Mouse (Mus musculus) urinary bladder, adult 2 months (tissue): ENCODE measurements around the gene Cel. TPM values are rescaled to one million over a fixed set of nuclear protein-coding genes. Genes with fewer than 3 reads are reported as not detected.

Experiments
- DNase-seq: peaks from one replicate; pipeline ENCODE4 v3.0.0; 2022; ENCODE audit warnings: low spot score
- polyA plus RNA-seq: library from polyadenylated mRNA; depleted of rRNA; stranded (reverse); fragments of >200 nt; gene quantifications from 2 replicates; pipeline ENCODE4 v1.2.3, GENCODE M21; 2012

The Cel gene
- polyA plus RNA-seq, 1 experiment: 0.07 TPM

DNA sequence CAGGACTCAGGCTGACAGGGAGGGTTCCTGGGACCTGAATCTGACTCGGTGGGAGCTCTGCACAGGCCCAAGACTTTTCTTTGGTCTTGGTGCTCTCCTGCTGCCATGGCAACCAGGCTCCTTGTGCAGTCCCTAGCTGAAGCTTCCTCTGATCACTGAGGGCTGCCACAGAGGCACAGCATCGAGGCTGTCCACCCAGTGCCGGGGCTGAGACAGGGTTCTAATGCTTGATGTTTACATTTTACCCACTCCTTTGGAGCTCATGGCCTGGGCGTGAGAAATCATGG, 25.6 kb downstream of the Cel start:
- no peak for DNase-seq

DNA sequence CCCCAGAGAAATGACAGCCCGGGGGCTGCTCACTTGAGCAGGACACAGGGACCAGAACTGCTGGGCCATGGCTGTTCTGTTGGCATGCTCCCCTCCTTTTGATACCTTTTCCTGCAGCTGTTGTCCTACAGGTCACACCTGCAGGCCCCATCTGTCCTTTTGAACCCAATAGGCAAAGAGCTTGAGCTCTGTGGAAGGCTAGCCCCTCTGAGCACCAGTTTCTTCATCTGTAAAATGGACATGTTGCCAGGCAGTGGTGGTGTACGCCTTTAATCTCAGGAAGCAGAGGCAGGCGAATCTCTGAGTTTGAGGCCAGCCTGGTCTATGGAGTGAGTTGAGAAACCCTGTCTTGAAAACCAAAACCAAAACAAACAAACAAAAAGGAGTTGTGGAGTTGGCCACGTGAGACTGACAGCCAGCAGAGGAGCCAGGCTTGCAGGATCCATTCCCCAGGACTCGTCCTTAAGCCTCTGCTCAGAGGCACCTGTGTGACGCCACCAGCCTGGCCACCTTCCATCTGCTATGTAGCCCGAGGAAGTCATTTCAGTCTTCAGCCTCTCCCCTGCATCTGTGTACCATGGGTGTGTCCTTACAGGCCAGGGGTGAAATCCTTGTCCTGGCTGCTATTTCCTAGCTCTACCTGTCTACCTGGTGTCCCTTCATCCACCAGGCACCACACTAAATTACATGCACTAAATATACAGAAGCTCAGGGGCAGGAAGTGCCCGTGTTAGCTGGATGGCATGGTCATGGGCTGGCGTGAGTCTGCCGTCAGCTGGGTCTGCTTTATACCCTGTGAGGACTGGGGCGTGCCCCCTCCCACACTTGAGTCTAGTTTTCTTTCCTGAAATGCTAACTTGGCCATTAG, 26.2 kb downstream of the Cel start:
- DNase-seq: no peak

DNA sequence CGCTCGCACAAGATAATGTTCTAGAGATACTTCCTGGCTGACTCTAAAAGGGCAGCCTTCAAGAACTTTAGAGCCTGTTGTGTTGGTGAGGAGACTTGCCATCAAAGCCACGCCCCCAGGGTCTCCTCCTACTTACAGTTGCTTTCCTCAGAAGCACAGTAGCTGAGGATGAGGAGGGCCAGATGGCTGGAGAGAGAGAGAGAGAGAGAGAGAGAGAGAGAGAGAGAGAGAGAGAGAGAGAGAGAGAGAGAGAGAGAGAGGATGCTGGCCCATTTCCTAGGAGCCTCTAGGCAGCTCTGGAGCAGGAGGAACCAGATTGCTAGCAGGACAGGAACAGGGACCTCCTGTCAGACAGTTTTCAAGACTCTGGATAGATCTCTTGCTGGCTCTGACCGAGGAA, 27.0 kb downstream of the Cel start:
- DNase-seq: no peak

DNA sequence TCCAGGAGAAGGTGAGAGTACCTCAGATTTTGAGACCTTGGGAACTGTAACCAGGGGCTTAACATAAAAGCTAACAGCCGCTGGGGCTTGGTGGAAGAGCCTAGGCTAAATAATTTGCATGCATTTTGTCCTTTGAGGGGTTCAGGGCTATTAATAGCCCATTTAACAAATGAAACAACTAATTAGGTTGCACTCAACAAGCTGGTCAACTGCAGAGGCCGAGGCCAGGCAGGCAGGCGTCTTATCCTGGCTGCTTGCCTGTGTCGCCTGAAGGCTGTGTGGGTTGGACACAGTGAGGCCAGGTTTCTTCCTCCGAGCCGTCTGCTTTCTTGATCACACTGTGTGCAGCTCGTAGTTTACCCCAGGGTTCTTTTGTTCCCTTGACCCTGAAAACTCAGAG, 27.6 kb downstream of the Cel start:
- DNase-seq: no peak

DNA sequence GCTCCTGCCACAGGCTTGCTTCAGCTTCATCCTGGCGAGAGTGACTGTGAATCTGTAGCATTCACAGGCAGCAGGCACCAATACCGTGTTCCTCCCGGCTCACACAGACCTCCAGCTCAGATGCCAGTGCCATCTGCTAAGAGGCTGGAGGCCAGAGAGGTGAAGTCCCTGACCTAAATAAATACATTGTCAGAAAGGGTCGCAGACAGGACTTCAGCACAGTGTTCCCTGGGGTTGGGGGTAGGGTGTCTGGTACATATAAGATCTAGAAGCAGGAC, 28.0 kb downstream of the Cel start:
- DNase-seq: no peak

DNA sequence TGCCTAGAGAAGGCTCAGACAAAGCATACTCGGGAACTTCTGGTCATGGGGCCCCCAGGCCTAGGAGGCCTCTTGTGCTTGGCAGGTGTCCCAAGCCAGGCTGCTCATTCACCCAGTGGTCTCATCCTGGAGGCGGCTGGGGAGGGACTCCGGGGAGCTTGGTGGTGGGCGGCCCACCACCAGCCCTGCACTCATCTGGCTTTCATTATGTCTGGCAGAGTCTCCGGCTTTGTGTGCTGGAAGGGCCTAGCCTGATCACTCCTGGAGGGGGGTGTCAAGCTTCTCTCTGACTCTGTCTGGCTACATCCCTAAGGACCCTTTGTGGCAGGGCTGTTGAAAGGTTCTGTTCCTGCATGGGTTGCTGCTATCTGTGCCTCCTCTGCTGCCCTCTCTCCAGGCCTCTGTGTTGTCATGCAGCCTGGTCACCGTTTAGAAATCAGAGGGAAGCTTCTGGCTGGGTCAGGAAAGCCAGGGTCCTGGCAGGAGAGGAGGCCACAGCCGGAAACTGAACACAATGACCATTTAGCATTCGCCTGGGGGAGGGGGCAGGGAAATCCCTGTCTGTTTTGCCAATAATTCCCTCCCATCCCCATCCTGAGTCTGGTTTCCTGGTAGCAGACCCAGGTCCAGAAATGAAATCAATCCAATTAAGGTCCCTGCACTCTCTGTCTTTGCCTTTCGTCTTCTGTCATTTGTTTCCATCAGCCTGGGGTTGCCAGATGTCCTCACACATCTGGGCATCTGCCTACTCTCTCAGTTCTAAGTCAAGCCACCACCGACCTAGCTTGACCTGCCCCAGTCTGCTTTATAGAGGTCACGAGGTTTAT, 28.6 kb downstream of the Cel start:
- no peak for DNase-seq

DNA sequence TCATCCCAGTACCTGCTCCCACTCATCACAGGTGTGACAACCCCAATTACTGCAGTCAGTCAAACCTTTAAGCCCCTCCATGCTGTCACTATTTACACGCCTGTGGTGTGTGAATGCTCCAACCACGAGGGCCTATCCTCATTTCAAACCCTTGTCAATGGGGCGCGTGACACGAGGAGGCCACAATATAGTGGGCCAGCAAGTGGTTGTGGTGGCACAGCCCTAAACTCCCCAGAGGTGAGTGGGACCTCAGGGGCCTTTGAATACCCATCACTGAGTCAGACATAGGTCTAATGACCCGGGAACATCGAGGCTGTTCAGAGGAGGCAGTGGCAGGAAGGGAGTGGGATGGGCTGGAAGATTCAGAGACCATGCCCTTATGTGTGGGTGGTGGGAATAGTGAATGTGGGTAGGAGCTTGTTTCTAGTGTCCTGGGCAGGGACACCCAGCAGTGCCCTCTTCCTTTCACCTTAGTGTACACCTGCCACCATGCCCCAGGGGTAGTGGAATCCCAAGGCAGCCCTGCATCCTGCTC, 29.2 kb downstream of the Cel start:
- no peak for DNase-seq

DNA sequence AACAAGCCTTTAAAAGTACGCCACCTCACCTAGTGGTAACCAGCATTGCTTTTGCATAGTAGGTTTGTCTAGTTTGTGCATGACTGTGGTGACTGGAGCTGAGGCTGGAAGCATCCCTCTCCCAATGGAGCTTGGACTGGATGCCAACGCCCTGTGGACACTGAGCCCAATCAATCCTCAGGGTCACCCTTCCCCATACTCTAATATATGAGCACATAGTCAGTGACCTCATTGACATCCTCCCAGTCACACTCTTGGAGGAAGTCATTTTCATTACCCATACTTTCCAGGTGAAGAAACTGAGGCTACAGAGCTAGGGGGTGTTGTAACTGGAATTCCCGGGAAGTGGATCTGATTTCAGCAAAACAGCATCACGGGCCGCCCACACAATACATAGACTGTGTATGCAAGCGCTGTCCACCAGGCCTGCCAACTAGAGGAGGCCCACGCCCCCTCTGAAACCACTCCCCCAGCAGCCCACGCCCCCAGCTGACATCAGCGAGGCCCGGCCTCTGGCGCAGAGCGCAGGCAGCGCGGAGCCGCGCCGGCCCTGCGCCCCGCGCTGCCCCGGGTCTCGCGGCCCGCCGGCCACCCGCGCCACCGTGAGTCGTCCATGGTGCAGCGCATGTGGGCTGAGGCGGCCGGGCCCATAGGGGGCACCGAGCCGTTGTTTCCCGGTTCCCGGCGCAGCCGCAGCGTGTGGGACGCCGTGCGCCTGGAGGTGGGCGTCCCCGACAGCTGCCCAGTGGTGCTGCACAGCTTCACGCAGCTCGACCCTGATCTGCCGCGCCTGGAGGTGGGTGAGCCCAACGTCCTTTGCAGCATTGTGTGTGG, 30.0 kb downstream of the Cel start:
- DNase-seq: peak; percentile 68

DNA sequence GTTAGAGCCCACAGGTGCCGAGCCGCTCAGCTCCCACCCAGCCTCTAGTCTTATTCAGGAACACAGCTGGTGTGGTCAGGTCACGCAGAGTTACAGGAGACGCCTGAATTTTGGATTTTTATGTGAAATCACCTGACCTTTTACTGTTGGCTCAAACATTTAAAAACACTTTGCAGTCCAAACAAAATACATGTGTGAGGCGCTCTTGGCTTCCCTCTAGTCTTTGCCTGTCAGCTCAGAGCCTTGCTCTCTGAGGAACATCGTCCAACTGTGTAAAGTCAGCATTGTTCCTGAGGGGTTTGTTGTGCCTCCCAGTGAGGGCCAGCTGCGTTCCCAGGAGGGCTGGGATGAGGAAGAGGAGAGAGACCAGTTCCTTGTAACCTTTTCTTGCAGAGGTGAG, 32.9 kb downstream of the Cel start:
- DNase-seq: no peak

DNA sequence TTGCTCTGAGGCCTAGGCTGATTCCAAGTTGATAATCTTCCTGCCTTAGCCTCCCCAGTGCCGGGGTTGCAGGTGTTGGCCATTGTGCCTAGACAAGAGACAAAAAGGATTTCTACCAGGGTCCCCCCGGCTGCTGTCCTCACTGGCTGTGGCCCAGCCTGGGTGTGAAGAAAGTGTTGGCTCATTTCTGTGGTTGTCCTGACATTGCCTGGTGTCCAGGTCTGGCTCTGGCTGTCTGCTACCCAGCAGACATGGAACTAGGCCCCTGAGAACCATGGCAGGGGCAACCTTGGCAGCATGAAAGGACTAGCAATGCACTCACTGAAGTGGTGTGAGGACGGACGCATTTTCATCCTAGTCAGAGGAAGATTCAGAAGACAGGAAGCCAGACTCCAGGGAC, 33.3 kb downstream of the Cel start:
- no peak for DNase-seq

DNA sequence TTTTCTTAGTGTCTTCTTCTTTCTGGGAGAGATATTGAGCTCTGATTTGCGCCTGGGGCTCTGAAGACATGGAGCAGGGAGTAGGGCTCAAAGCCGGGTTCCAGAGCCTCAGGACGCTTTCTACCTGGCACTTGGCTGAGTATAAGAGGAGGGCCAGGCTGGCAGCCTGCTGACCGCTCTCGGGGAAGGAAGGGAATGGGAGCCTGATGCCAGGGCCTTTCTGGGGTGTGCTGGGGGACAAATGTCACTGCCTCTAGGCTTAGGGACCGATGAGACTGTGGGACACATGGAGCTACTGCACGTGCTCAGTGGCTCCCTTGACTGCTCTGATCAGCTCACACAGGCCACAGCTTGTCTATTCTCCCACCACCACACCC, 34.9 kb downstream of the Cel start:
- DNase-seq: no peak

DNA sequence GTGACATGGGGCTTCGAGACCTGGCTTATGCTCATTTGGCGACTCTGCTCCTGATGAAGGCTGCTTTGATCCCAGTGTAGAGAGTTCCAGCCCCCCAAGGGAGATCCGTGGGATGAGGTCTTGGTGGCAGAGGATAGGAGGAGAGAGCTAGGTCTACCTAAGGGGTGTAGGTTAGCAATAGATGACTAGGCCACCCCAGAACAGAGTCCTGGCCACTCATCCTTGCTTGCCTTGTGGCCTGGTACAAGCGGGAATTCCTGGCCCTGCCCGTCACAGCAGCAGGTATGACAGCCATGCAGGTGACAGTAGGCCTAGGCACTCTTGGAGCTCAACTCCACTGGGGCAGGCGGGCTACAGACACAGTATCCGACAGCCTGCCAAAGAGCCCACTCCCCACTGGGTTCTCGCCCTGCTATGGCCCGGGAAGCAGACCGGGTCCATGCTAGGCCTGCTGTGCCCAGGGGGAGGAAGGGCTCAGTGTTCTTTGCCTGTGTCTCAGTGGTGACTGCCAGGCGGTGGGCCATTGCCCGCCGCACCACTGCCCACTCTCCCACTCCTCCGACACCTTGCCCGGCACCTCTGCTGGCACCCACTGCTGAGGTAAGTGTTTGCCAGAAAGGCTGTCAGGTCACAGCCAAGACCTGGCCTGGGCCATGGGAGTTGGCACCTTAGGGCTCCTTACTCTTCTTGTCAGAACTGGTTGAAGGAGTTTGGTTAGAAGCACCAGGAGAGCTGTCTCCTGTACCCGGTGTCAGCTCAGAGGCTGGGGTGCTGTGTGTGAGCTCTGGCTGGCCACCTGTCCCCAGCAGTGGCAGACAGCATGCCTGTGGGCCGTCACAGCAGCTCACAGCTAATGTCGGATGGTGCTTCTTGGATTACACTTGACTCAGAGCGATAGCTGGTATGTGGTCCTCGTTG, 35.5 kb downstream of the Cel start:
- no peak for DNase-seq

DNA sequence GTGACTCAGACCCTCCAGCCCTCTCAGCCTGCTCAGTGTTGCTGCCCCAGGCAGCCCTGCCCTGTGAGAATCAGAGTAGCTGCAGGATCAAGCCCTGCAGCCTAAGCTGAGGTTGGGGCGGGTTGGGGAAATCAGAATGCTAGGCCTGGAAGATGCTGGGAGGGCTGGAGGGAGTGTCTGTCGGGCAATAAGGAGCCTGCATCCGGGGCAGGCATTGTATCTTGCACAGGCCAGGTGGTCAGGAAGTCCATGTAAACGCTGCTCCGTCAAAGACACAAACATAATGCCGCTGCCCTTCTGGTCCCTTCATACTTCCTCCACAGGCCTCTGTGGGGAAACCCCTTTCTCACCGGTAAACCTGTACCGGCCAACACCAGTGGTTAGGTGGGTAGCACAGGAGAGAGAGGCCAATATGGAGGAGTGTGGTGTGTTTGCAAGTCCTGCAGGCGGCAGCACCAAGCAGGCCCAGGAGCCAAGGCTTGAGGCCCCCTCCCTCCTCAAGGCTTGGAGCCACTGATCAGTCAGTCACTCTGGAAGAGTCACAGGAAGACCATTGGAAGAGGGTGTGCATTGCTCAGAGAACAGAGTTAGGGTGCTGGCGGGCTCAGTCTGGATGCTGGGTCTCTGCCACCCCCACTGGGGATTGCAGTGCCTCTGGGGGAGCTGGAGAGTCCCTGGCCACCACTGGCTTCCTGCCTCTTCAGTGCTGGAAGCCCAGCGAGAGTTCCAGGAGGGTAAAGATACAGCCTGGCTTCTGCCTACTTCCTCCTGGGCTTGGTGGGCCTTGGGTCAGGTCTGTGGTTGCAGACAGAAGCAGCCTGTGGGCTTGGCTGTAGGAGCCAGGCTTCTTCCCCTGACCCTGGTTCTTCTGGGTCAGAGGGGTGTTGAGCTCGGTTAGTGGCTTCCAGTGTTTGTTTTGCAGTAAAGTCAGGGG, 37.0 kb downstream of the Cel start:
- peak; percentile 64 for DNase-seq

DNA sequence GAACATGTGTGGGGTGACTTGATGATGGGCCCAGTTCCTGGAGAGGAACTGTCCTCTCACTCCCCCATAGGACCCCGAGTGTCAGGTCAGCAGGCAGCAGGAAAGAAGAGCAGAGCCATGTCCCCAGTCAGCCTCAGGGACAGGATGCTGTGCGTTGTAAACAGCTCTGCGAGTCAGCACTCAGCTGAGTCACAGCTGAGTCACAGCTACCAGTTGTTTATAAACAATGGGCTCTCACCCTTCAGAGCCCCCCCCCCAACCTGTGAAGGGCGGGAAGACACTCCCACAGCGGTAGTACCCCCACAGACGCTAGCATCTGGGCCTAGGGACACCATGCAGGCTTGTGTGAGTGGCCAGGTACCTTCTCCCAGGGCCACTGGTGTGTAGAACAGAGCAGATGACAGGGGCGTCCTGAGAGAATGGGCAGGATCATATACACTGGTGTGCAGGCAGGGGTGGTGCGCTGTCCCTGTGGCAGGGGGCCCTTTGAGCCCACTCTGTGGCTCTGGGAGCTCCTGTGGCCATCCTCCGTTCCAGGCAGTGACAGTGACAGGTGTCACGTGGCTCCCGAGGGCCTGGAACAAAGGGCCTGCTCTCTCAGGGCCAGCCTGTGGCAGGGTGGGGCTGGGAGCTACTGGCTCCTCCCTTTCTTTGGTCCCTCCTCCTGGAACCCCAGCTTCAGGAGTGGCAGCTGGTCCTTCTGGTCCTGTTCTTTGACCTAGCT, 37.8 kb downstream of the Cel start:
- DNase-seq: no peak

DNA sequence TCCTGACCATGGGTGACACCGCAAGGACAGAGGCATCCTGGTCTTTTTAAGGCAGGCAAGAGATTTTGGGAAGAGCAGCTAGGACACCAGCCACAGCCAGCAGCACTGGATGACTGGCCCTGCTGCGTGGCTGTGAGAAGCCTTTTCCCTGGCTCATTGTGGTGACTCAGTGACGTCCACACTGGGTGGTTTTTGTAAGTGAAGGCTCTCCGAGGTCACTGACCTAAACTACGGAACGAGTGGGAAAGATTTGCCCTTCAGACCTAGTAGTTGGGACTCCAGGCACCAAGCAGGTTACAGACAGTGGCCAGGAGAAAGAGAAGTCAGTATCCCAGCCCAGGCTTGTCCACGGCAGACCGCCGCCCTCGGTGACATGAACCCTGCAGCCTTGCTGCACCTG, 38.8 kb downstream of the Cel start:
- DNase-seq: no peak

DNA sequence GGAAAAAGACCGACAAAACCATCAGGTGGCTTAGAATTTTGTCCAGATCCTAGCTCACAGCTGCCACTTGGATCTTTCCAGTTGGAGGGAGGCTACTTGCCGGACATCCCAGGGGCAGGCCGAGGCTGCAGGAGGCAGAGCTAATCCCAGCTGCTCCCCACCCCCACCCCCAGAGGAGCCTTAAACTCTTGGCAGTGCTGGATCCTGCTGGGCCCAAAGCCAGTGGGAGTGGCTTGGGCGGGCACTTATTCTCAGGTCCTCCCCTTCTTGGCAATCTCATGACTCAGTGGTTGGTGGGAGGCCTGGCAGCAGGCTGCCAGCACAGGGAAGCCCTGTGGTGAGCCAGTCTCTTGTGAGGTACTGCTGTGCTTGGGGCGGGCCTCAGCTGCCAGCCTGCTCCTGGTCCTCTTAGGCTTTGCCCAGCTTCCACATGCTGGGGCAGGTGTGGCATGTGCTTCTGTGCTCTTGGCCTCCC, 39.5 kb downstream of the Cel start:
- peak; percentile 76 for DNase-seq

DNA sequence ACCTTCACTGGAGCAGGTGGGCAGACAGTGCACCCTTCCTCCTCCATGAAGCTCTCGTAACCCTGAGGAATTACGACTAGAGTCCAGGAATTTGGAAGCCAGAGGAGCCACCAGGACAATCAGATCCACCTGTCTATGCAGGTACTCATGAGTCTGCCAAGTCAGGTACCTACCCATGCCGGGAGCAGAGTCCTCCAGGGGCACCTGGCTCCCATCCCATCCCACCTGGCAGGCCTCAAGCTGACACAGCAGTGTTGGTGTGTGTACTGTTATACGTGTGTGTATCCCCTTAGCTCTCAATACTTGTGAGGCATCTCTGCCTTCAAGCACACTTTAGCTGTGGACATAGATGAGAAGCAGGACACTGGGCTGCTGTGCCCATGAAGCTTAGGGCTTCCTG, 41.0 kb downstream of the Cel start:
- no peak for DNase-seq

DNA sequence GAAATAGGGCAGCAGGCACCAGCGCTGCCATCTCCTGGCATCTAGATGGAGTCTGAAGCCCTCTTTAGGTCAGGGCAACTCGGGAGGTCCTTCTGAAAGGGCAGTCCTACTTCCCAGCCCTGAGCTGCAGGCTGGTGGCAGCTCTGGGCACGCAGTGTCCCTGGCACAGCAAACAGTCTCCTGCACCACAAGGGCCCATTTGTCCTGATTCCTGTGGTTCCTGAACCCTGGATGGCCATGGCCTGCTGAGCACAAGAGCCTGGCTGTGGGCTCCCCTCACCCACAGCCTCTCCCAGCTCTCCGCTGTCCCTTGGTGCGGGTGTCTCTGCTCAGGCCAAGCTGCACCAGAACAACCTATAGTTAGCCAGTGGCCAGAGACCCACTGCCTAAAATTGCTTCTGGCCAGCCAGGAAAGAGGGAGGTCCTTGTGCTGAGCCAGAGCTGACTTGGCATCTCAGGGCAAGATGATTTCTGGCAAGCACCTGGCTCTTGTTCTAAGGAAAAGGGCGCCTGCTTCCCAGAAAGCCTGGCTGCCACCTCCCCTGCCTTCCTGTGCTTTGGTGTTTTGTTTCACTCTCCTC, 41.5 kb downstream of the Cel start:
- DNase-seq: no peak

DNA sequence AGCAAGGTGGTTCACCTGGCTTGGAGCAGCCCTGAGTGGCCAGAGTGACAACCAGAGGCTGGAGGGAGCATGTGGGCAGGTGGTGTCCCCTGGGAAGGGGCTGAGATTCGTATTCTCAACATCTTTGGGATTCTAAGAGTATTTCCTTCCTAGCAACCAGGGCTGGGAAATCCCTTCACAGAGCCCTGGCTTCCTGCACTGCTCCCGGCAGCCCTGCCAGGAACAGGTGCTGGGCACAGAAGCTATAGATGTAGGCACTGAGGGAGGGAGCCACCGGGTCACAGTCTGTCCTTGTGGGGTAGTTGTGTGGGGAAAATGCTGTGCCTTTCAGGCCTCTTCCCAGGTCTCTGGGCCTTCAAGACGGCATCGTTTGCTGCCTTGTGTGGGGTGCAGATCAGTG, 42.6 kb downstream of the Cel start:
- no peak for DNase-seq
